Mouse (Mus musculus): ENCODE results near the gene Cpe. TPM values are rescaled to one million over a fixed set of nuclear protein-coding genes. Genes with fewer than 3 reads are reported as not detected.

Gene Cpe
- total and polyA plus RNA-seq, 2 experiments: 0.28 to 1.0 TPM

DNA sequence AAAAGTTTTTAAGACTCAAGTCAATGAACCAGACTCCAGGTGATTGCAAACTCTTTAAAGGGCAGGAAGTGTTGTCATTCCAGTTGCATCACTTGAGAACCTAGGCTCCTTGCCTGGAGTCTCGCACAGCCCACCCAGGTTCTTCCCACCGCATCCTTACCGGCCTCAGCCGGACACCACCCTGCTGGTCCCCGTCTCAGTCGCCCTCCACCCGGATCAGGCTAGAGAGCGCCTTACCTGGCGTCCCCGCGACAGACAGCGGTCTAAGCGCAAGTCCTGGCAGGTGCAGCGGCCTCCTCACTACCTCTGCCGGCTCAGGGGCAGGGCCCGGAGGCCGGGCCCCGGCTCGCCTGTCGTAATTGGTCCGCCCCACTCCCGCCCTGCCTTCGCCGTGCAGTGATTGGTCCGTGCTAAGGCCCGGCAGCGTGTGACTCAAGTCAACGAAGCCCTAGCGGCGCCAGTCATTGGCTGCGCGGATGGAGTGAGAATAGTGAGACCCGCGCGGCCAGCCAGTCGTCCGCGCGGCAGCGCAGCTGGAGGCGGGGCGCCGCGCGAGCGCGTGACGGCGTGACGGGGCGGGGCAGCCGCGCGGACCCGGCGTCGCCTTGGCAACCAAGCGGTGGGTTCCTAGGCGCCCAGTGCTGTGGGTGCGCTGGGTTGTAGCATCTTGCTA is 40.6 kb upstream of the Cpe start, which contains the start of gene Msmo1:
TSS of gene Msmo1 (minus strand) at position 522 of the 673 bp plus-strand sequence.
- peak; percentile 94 for DNase-seq (ENCODE audit: extremely low read depth, low read depth, low spot score)
- H3K27me3 ChIP-seq (ENCODE audit: control insufficient read depth, insufficient read depth, low read length): no peaks in the 10 kb centered on the region

DNA sequence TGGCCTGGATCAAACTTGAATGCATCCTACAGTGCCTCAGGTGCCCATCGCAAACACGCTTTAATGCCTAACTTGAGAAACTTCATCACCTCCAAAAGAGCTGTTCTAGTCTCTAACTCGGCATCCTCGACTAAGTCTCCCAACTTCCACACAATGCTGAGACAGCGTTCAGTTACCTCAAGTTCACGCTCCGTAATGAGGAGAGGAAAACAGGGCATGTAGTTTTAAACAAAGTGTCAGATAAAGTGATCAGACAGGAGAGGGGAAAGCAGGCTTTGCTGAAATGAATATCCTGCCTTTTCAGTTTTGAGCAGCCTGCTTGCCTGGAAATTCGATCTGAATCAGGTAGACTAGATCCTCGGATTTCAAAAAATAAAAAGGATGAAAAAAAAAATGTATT is 39.7 kb upstream of the Cpe start:
- Histone ChIP-seq H3K4me1 (ENCODE audit: control insufficient read depth, insufficient read depth, low read length) (peaks cover 24% of the 10 kb centered on the region), H3K4me3 (ENCODE audit: insufficient read depth, low read depth, low read length) (peak overlapping the region; percentile 85), H3K79me2 (ENCODE audit: control insufficient read depth, insufficient read depth, low read length) (peaks cover 5% of the 10 kb centered on the region; the same call in 1 of the 2 replicates), H3K36me3 (ENCODE audit: control insufficient read depth, insufficient read depth, low read length) (peaks cover 19% of the 10 kb centered on the region), H3K9ac (ENCODE audit: low read depth, low read length) (peak overlapping the region; percentile 89), H3K27ac (replicated peaks; ENCODE audit: insufficient read depth, low read depth, low read length) (peak overlapping the region; percentile 92), H3K27me3 (ENCODE audit: control insufficient read depth, insufficient read depth, low read length) (no peaks in the 10 kb centered on the region)
- peak; percentile 39 for DNase-seq (ENCODE audit: extremely low read depth, low read depth, low spot score)
- 4% methylated on average over 9 of the region's 9 CpGs for WGBS
- no peak for TF ChIP-seq POLR2A (IDR thresholded peaks at IDR 0.05; ENCODE audit: extremely low read depth, insufficient read depth, low read length)
- TF ChIP-seq CTCF (IDR thresholded peaks at IDR 0.05; ENCODE audit: low read depth, low read length): no peak

More for the DNA sequence above, 40.6 kb upstream of the Cpe start, which contains the start of gene Msmo1:
- peaks cover 27% of the 10 kb centered on the region for H3K4me1 ChIP-seq (ENCODE audit: control insufficient read depth, insufficient read depth, low read length)
- H3K79me2 ChIP-seq (ENCODE audit: control insufficient read depth, insufficient read depth, low read length): peaks cover 5% of the 10 kb centered on the region; the same call in 1 of the 2 replicates
- H3K36me3 ChIP-seq (ENCODE audit: control insufficient read depth, insufficient read depth, low read length): peaks cover 14% of the 10 kb centered on the region
- peak; percentile 98 for TF ChIP-seq POLR2A (IDR thresholded peaks at IDR 0.05; ENCODE audit: extremely low read depth, insufficient read depth, low read length)
- TF ChIP-seq CTCF (IDR thresholded peaks at IDR 0.05; ENCODE audit: low read depth, low read length): no peak
- H3K9ac ChIP-seq (ENCODE audit: low read depth, low read length): peak within 1 kb of the TSS; percentile 89
- peak within 1 kb of the TSS; percentile 92 for H3K27ac ChIP-seq (replicated peaks; ENCODE audit: insufficient read depth, low read depth, low read length)
- H3K4me3 ChIP-seq (ENCODE audit: insufficient read depth, low read depth, low read length): peak within 1 kb of the TSS; percentile 85
- under 1% methylated on average over 60 of the region's 60 CpGs for WGBS

DNA sequence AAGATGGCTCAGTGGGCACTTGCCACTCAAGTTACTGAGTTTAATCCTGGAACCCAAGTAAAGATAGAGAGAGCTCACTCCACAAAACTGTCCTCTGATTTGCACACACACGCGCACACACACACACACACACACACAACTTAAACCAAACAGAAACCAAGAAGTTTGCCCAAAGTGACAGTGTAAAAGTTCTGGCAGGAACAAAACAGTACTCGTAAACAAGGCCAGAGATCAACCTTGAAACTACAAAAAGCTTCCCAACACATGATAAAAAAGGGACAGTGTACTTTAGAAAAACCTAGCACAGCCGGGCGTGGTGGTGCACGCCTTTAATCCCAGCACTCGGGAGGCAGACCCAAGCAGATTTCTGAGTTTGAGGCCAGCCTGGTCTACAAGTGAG is 35.3 kb upstream of the Cpe start:
- TF ChIP-seq POLR2A (IDR thresholded peaks at IDR 0.05; ENCODE audit: extremely low read depth, insufficient read depth, low read length): no peak
- no peak for TF ChIP-seq CTCF (IDR thresholded peaks at IDR 0.05; ENCODE audit: low read depth, low read length)
- WGBS: 26% methylated on average over 7 of the region's 7 CpGs
- peaks cover 54% of the 10 kb centered on the region for H3K36me3 ChIP-seq (ENCODE audit: control insufficient read depth, insufficient read depth, low read length)

DNA sequence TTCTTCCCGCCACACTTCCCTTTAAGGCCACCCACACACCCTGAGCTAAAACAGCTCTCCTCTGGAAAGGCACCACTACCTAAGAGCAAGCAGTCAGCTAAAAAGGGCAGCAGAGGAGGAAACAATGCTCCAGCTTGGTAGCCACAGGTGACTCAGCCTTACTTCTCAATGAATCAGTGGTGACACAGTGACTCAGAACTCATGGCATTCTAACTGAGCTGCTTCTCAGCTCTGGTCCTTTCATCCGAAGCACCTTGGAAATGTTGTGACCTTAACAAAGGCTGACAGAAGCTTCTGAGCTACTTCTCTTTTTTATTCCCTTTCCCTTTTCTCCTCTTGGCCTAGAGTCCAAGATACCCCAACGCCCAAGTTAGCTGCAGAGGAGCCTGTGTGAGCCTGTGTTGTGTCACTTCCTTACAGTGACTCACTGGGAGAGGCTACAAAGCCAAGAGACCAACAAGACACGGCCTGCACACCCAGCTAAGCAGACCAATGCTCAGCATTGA is 33.4 kb upstream of the Cpe start:
- Histone ChIP-seq H3K4me3 (ENCODE audit: insufficient read depth, low read depth, low read length) (no peak overlapping the region), H3K9ac (ENCODE audit: low read depth, low read length) (no peak overlapping the region), H3K27ac (replicated peaks; ENCODE audit: insufficient read depth, low read depth, low read length) (no peak overlapping the region), H3K36me3 (ENCODE audit: control insufficient read depth, insufficient read depth, low read length) (peaks cover 69% of the 10 kb centered on the region), H3K79me2 (ENCODE audit: control insufficient read depth, insufficient read depth, low read length) (no peaks in the 10 kb centered on the region), H3K27me3 (ENCODE audit: control insufficient read depth, insufficient read depth, low read length) (no peaks in the 10 kb centered on the region), H3K4me1 (ENCODE audit: control insufficient read depth, insufficient read depth, low read length) (peaks cover 11% of the 10 kb centered on the region)
- no peak for TF ChIP-seq CTCF (IDR thresholded peaks at IDR 0.05; ENCODE audit: low read depth, low read length)
- no peak for TF ChIP-seq POLR2A (IDR thresholded peaks at IDR 0.05; ENCODE audit: extremely low read depth, insufficient read depth, low read length)
- DNase-seq (ENCODE audit: extremely low read depth, low read depth, low spot score): no peak
- 79% methylated on average over 4 of the region's 4 CpGs for WGBS

More for the DNA sequence above, 35.3 kb upstream of the Cpe start:
- peak; percentile 79 for DNase-seq (ENCODE audit: extremely low read depth, low read depth, low spot score)
- peak overlapping the region; percentile 62; the same call in 1 of the 2 replicates for H3K27ac ChIP-seq (replicated peaks; ENCODE audit: insufficient read depth, low read depth, low read length)
- peak overlapping the region; percentile 33; the same call in 1 of the 2 replicates for H3K9ac ChIP-seq (ENCODE audit: low read depth, low read length)
- peaks cover 5% of the 10 kb centered on the region; the same call in 1 of the 2 replicates for H3K79me2 ChIP-seq (ENCODE audit: control insufficient read depth, insufficient read depth, low read length)
- no peak overlapping the region for H3K4me3 ChIP-seq (ENCODE audit: insufficient read depth, low read depth, low read length)
- H3K27me3 ChIP-seq (ENCODE audit: control insufficient read depth, insufficient read depth, low read length): no peaks in the 10 kb centered on the region
- H3K4me1 ChIP-seq (ENCODE audit: control insufficient read depth, insufficient read depth, low read length): peaks cover 17% of the 10 kb centered on the region

DNA sequence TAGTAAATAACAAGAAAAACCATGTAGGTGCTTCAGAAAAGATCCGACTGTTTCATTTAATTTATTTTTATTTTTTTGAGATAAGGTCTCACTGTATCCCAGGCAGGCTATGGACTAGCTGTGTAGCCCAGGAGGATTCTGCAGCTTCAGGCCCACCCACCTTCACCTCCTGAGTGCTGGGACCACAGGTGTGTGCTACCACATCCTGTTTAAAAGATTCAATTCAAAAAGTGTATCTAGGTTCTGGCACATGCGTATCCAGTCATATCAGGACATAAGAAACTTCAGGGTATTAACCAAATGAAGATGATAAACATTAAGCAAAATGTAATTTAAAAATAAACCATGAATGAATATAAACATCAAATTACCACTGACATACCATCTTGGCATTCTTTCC is 30.4 kb upstream of the Cpe start:
- DNase-seq (ENCODE audit: extremely low read depth, low read depth, low spot score): no peak
- TF ChIP-seq CTCF (IDR thresholded peaks at IDR 0.05; ENCODE audit: low read depth, low read length): no peak
- no peak for TF ChIP-seq POLR2A (IDR thresholded peaks at IDR 0.05; ENCODE audit: extremely low read depth, insufficient read depth, low read length)
- Histone ChIP-seq H3K27ac (replicated peaks; ENCODE audit: insufficient read depth, low read depth, low read length) (no peak overlapping the region), H3K27me3 (ENCODE audit: control insufficient read depth, insufficient read depth, low read length) (no peaks in the 10 kb centered on the region), H3K36me3 (ENCODE audit: control insufficient read depth, insufficient read depth, low read length) (peaks cover 80% of the 10 kb centered on the region), H3K4me1 (ENCODE audit: control insufficient read depth, insufficient read depth, low read length) (no peaks in the 10 kb centered on the region), H3K9ac (ENCODE audit: low read depth, low read length) (no peak overlapping the region), H3K4me3 (ENCODE audit: insufficient read depth, low read depth, low read length) (no peak overlapping the region), H3K79me2 (ENCODE audit: control insufficient read depth, insufficient read depth, low read length) (no peaks in the 10 kb centered on the region)
- 85% methylated on average over 2 of the region's 2 CpGs for WGBS

DNA sequence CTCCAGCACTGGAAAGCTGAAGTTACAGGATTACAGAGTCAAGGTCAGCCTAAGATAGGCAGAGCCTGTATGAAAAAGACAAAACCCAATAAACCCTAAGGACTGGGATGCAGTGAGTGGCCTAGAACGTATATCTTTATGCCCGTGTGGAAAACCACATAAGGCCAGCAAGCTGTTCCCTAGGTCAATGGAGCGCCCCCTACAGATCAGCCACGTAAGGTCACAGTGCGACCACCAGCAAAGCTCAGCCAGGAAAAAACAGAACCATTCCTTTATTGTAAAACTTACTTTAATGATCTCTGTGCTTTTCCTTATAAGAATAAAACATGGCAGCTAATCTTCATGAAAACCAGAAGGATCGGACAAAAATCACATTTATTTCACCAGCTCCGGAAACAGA is 25.0 kb upstream of the Cpe start:
- H3K36me3 ChIP-seq (ENCODE audit: control insufficient read depth, insufficient read depth, low read length): peaks cover 55% of the 10 kb centered on the region
- peaks cover 2% of the 10 kb centered on the region; the same call in 1 of the 2 replicates for H3K4me1 ChIP-seq (ENCODE audit: control insufficient read depth, insufficient read depth, low read length)
- H3K9ac ChIP-seq (ENCODE audit: low read depth, low read length): no peak overlapping the region
- no peak overlapping the region for H3K27ac ChIP-seq (replicated peaks; ENCODE audit: insufficient read depth, low read depth, low read length)
- no peak for DNase-seq (ENCODE audit: extremely low read depth, low read depth, low spot score)
- TF ChIP-seq POLR2A (IDR thresholded peaks at IDR 0.05; ENCODE audit: extremely low read depth, insufficient read depth, low read length): no peak
- TF ChIP-seq CTCF (IDR thresholded peaks at IDR 0.05; ENCODE audit: low read depth, low read length): peak; percentile 23; the same call in 1 of the 2 replicates
- no peak overlapping the region for H3K4me3 ChIP-seq (ENCODE audit: insufficient read depth, low read depth, low read length)
- no peaks in the 10 kb centered on the region for H3K79me2 ChIP-seq (ENCODE audit: control insufficient read depth, insufficient read depth, low read length)
- no peaks in the 10 kb centered on the region for H3K27me3 ChIP-seq (ENCODE audit: control insufficient read depth, insufficient read depth, low read length)
- 91% methylated on average over 7 of the region's 7 CpGs for WGBS

Data from liver, adult 2 months (tissue).